Mouse (Mus musculus) ES-Bruce4 (cell line): ENCODE results near the gene Gpr39.

Experiments used
- EP300 ChIP-seq: IDR thresholded peaks from 2 replicates; pipeline ENCODE4 v1.6.1; 2011; ENCODE audit warnings: low read depth, low read length; ENCODE audit not compliant: insufficient read depth
- POLR2A ChIP-seq: IDR thresholded peaks from one replicate; pipeline ENCODE4 v1.8.1; 2011; ENCODE audit warnings: low read length; ENCODE audit not compliant: insufficient read depth

- no peak for TF ChIP-seq EP300
- no peak for TF ChIP-seq POLR2A
Measured at GRCm38 (mm10) chr1:125694338-125694737, 17.5 kb downstream of the Gpr39 start.
